Mouse (Mus musculus) urinary bladder, postnatal 10 days (tissue): ENCODE data around the gene Spag16.
"Not testable (repeated sequence)": the region's sequence is repeated elsewhere in the genome, so short reads cannot be mapped to it uniquely, and the experiment has no call there.

Source experiments
- DNase-seq: peaks from one replicate; pipeline ENCODE4 v3.0.0; 2022; ENCODE audit warnings: low spot score

The Spag16 gene

GRCm38 (mm10) chr1:69826806-69827703 lies at the start of gene Spag16:
Spag16 (plus strand) TSS chr1:69826970.
- DNase-seq: no peak

DNA sequence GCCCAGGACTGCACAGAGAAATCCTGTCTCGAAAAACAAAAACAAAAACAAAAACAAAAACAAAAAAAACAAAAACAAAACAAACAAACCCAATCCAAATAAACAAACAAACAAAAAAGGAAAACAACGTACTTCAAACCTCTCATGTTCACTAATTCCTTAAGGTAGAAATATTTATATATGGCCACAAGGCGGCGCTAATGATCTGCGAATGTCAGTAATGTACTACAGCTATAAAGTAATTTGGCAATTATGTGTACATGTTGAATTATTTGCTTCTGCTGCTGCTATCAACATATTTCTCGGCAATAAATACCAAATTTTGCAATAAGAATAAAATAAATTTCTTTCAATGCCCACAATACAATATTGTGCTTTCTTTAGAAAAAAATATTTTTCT lies 41.6 kb upstream of the Spag16 start:
- DNase-seq: no peak

GRCm38 (mm10) chr1:69786716-69787115 lies 40.1 kb upstream of the Spag16 start:
- DNase-seq: no peak

DNA sequence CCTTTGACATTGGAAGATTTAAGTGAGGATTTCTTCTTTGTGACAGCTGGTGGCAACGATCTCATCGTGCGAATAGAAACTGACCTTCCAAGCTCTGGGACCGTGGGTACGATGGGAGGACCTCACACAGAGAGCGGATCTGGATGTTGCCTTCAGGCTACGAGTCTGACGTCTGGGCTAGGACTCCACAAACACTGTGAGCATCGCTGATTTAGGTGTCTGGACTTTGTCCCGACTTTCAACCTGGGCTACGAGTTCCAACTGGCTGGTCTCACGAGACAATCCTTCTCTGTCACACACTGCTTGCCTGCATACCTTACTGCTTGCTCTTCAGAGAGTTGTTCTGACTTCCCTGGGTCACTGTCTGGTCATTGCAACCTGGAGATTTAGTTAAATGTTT lies 39.4 kb upstream of the Spag16 start:
- DNase-seq: no peak

DNA sequence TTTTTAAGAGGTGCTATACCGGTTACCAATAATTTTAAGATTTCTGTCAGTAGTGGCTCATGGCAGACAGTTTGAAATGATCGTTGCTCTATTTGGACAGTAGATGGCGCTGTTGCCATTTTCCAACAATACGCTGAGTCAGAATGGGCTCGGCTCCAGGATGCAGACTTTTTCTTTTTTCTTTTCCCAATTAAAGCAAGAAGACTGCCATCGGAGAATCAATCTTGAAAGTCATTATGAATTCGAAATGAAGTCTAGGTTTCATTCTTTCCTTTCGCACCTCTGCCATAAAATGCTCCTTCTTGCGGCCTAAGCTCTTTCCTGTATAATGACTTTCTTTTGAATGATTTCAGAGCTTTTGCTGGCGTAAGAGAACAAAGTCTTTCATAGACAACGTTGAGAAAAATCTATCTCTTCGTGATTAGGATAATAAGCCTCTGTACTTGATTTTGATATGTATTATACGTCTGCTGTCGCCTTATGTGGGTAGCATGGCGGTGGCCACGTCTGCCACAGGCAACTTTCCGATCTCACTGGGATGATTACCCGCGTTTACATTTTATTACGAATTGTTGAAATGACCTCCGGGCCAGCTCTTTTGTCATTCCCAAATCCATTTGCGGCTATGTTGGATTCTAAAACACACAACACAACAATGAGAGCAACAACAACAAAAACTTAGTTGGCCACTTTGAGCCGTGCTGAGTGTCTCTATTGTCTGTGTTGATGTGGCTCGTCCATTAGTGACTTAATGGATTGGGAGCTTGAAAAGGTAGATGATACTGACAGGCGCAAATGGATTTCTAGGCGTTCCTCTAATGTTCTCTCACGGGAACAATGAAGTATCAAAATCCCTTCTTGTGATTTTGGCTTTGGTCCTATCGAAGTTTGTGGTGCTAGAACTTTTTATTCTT lies 36.2 kb upstream of the Spag16 start:
- DNase-seq: peak; percentile 15

- no peak for DNase-seq
Observed at GRCm38 (mm10) chr1:69798948-69799565, 27.7 kb upstream of the Spag16 start.

DNA sequence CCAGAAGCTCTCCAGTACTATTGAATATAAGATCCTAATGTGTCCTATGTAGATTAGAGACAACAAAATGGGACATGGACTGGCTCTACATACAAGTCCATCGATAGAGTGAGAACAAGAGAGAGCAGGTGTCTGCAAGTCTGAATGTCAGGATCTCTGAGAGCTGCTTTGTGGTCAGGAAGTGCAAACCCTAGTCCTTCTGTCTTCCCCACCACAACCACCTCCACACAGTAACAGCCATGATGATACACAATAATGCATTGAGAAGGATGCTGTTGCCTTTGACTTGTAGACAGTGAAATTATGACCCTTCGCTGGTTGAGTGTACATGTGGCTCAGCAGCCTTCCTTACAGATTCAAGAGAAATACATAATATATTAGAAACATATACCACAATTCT lies 16.6 kb upstream of the Spag16 start:
- DNase-seq: no peak

DNA sequence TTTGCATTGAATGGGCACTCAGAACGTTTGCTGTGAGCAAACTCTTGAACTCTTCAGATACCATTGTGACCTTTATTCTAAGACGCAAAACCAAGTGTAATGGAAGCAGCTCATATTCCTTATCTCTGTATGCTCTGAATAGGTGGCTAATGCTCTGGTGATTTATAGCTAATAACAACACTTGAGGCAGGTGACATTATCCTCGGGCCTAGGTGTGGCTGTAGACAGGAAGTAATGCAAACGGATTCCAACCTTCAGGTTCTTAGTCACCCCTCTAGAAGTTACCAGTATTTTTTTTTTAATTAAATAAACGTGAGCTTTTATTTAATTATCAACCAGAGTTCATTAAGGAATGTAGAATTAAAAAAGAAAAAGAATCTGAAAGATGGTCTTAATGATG lies 1.1 kb upstream of the Spag16 start:
- DNase-seq: not testable (repeated sequence)

- DNase-seq: no peak
Observed at GRCm38 (mm10) chr1:69828872-69829479, 2.2 kb downstream of the Spag16 start.

DNA sequence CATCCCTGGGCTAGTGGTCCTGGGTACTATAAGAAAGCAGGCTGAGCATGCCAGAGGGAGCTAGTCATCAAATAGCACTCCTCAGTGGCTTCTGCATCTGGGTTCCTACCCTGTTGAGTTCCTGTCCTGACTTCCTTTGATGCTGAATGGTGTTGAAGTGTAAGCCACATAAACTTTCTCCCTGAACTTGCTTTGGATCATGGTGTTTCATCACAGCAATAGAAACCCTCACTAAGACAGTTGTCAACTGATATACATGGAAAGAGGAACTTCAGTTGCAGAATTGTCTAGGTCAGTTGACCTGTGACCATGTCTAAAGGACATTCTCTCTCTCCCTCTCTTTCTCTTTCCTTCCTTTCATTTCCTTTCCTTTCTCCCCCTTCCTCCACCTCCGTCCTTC lies 3.8 kb downstream of the Spag16 start:
- DNase-seq: no peak

GRCm38 (mm10) chr1:69831002-69831401 lies 4.2 kb downstream of the Spag16 start:
- DNase-seq: no peak

- DNase-seq: not testable (repeated sequence)
Observed at GRCm38 (mm10) chr1:69833476-69833875, 6.7 kb downstream of the Spag16 start.

GRCm38 (mm10) chr1:69853436-69853835 lies 26.7 kb downstream of the Spag16 start:
- no peak for DNase-seq

DNA sequence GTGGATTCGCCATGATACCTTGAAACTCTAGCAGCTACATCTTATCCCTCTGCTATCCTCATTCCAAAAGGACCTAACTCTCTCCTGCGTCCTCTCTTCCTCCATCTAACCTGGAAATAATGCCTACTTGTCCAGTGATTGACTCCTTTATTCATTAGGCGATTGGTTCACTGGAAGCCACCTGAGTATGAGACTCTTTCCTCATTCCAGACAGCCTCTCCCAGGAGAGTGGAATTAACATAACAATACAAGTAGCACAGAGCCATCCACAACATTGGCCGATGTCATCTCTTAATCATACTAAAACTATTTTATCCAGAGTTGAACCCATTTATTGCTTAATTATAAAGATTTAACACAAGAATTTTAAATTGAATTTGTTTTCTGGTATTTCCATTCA lies 41.0 kb downstream of the Spag16 start:
- no peak for DNase-seq

- DNase-seq: no peak
Observed at GRCm38 (mm10) chr1:69956606-69957005, 129.8 kb downstream of the Spag16 start.

- DNase-seq: no peak
Observed at GRCm38 (mm10) chr1:69996874-69997273, 170.1 kb downstream of the Spag16 start.

GRCm38 (mm10) chr1:70012991-70013390 lies 186.2 kb downstream of the Spag16 start:
- no peak for DNase-seq

GRCm38 (mm10) chr1:70037384-70037783 lies 210.6 kb downstream of the Spag16 start:
- DNase-seq: no peak

- no peak for DNase-seq
Observed at GRCm38 (mm10) chr1:70067404-70067803, 240.6 kb downstream of the Spag16 start.

DNA sequence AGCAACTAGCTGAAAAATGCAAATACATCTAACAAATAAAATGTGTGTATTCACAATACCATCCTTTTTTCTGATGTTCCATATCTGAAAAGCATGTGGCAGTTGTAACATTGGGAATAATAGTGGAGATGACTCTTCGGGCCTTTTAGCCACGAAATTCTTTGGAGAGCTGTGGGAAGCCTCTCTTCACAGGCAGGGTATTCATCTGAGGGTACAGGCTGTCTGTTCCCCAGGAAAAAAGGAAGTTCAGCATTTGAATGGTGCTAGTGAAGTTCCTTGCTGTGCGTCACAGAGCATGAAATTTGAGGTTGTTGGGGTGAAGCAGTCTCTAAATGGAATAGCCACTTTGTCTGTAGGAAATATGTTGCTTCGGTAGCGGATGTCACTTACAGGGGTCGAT lies 246.7 kb downstream of the Spag16 start:
- DNase-seq: no peak

GRCm38 (mm10) chr1:70078806-70079205 lies 252.0 kb downstream of the Spag16 start:
- DNase-seq: no peak
